Mouse (Mus musculus) forebrain, postnatal 0 days (tissue): ENCODE measurements at regions not wholly inside any gene's neighbourhood (a gene's known extent, or its start where the extent isn't known, plus 50 kb on each side); places are given as distances from the start of the nearest gene placed in this dataset.

Experiments
- ATAC-seq: fragments of 200-750 bp; cut with Nextera tagmentation; 2 replicates; pipeline ENCODE4 v1.8.0; 2017; ENCODE audit warnings: mild to moderate bottlenecking, moderate library complexity
- DNase-seq: peaks from one replicate; pipeline ENCODE4 v3.0.0-alpha.2; 2015
- H3K27ac ChIP-seq: fragments of 300-500 bp; sonication (generic); 2 replicates; pipeline ENCODE4 v1.5.1; 2014; ENCODE audit warnings: low read depth, mild to moderate bottlenecking, antibody characterized with exemption, low read length, moderate library complexity, mixed read lengths
- H3K27me3 ChIP-seq: fragments of 300-500 bp; sonication (generic); 2 replicates; pipeline ENCODE4 v1.6.1; 2014; ENCODE audit warnings: mild to moderate bottlenecking, low read length, mixed read lengths; ENCODE audit not compliant: insufficient read depth
- H3K36me3 ChIP-seq: fragments of 300-500 bp; sonication (generic); 2 replicates; pipeline ENCODE4 v1.6.1; 2014; ENCODE audit warnings: mild to moderate bottlenecking, moderate library complexity; ENCODE audit not compliant: insufficient read depth
- H3K4me1 ChIP-seq: fragments of 300-500 bp; sonication (generic); 2 replicates; pipeline ENCODE4 v1.6.1; 2014; ENCODE audit warnings: antibody characterized with exemption; ENCODE audit not compliant: insufficient read depth
- H3K4me2 ChIP-seq: fragments of 300-500 bp; sonication (generic); 2 replicates; pipeline ENCODE4 v1.6.1; 2014; ENCODE audit warnings: low read depth, mild to moderate bottlenecking, moderate library complexity
- H3K4me3 ChIP-seq: fragments of 300-500 bp; sonication (generic); 2 replicates; pipeline ENCODE4 v1.5.1; 2014; ENCODE audit warnings: low read depth, low read length, mixed read lengths
- H3K9ac ChIP-seq: fragments of 300-500 bp; sonication (generic); 2 replicates; pipeline ENCODE4 v1.6.1; 2014; ENCODE audit warnings: mild to moderate bottlenecking
- H3K9me3 ChIP-seq: fragments of 300-500 bp; sonication (generic); 2 replicates; pipeline ENCODE4 v1.6.1; 2016; ENCODE audit warnings: low read length
- CTCF ChIP-seq: sonication (generic); IDR thresholded peaks from 2 replicates; pipeline ENCODE4 v1.5.1; 2016; ENCODE audit warnings: antibody characterized with exemption, control low read depth, low read depth
- WGBS: fragments of 180-500 bp; shearing (Covaris S2); extraction: QIAGEN DNeasy Blood & Tissue Kit; methylation state at CpG from one replicate; pipeline ENCODE4 v1.1.7; 2014; 5-methylcytosine and 5-hydroxymethylcytosine counted together

- Histone ChIP-seq H3K9me3 (no peaks in the 10 kb centered on the region), H3K27ac (no peak overlapping the region), H3K4me2 (no peak overlapping the region), H3K27me3 (no peaks in the 10 kb centered on the region), H3K4me1 (no peaks in the 10 kb centered on the region), H3K4me3 (no peak overlapping the region), H3K36me3 (no peaks in the 10 kb centered on the region), H3K9ac (no peak overlapping the region)
- ATAC-seq: no peak
- WGBS: 27% methylated on average over 2 of the region's 2 CpGs
- no peak for DNase-seq
- TF ChIP-seq CTCF: no peak
These were observed 2082.5 kb downstream of the A830018L16Rik start for GRCm38 (mm10) chr1:13496386-13496785.

DNA sequence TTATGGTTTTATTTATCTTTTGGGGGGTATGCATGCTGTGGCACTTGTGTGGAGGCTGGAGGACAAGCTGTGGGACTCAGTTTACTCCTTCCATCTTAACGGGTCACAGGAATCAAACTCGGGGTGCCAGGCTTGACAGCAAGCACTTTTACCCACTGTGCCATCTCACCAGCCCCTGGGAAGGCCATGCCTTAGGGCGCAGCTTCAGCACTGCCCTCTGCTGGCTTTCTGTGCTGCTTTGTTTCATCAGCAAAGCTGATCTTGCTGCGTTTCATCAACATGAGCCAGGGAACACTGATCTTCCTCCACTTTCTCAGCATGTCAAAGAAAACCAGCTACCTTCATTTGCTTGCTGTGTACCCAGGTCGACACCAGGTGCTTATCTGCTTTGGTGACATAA lies 2086.6 kb downstream of the A830018L16Rik start:
- Histone ChIP-seq H3K4me2 (no peak overlapping the region), H3K27ac (no peak overlapping the region), H3K9me3 (no peaks in the 10 kb centered on the region), H3K27me3 (no peaks in the 10 kb centered on the region), H3K4me3 (no peak overlapping the region), H3K4me1 (no peaks in the 10 kb centered on the region), H3K9ac (no peak overlapping the region), H3K36me3 (no peaks in the 10 kb centered on the region)
- peak; percentile 43; the same call in 1 of the 2 replicates for ATAC-seq
- WGBS: 33% methylated on average over 5 of the region's 5 CpGs
- peak; percentile 66 for TF ChIP-seq CTCF
- peak; percentile 31 for DNase-seq

GRCm38 (mm10) chr1:13501938-13502337 lies 2088.0 kb downstream of the A830018L16Rik start:
- H3K9me3 ChIP-seq: no peaks in the 10 kb centered on the region
- no peaks in the 10 kb centered on the region for H3K27me3 ChIP-seq
- ATAC-seq (no peak), DNase-seq (no peak)
- H3K27ac ChIP-seq: no peak overlapping the region
- H3K4me2 ChIP-seq: no peak overlapping the region
- 87% methylated on average over 4 of the region's 4 CpGs for WGBS
- TF ChIP-seq CTCF: no peak
- no peak overlapping the region for H3K9ac ChIP-seq
- no peaks in the 10 kb centered on the region for H3K36me3 ChIP-seq
- no peak overlapping the region for H3K4me3 ChIP-seq
- no peaks in the 10 kb centered on the region for H3K4me1 ChIP-seq

DNA sequence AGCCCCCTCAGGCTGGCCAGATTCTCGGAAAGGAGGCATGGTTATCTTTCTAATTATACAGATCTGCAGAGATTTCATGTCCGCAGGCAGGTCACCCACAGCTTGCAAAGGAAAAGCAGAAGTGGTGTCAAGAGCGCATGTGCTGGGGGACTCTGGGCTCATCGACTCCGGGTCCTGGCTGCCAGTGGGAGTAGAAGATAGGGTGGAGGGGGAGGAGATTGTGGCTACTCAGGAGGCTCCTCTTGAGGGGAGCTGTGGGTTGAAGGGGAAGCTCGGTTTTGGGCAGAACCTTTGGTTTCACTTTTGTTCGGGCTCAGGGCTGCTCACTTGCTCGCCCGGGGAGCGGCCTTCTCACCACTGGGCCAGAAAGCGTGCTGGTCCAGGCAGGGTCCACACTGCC lies 2099.9 kb downstream of the A830018L16Rik start:
- no peak overlapping the region for H3K9ac ChIP-seq
- DNase-seq: no peak

More for the DNA sequence above, 2099.9 kb downstream of the A830018L16Rik start:
- Histone ChIP-seq H3K36me3 (no peaks in the 10 kb centered on the region), H3K9me3 (no peaks in the 10 kb centered on the region), H3K27ac (no peak overlapping the region), H3K4me3 (no peak overlapping the region), H3K4me1 (no peaks in the 10 kb centered on the region), H3K4me2 (no peak overlapping the region), H3K27me3 (no peaks in the 10 kb centered on the region)
- 95% methylated on average over 11 of the region's 11 CpGs for WGBS
- TF ChIP-seq CTCF: no peak
- no peak for ATAC-seq
